Mouse (Mus musculus) brain, embryonic 14.5 days (tissue): ENCODE data around the gene Samd15.

ENCODE experiments used
- CTCF ChIP-seq: fragments of 200-500 bp; IDR thresholded peaks from 2 replicates; pipeline ENCODE4 v1.5.1; 2012; ENCODE audit warnings: inconsistent platforms, mild to moderate bottlenecking, moderate library complexity, borderline replicate concordance; ENCODE audit not compliant: insufficient read depth, insufficient read length; ENCODE audit errors: extremely low read depth
- POLR2A ChIP-seq: fragments of 200-500 bp; IDR thresholded peaks from 2 replicates; pipeline ENCODE4 v1.6.1; 2012; ENCODE audit warnings: mild to moderate bottlenecking, inconsistent platforms, borderline replicate concordance; ENCODE audit not compliant: poor library complexity, insufficient read depth, insufficient read length, severe bottlenecking; ENCODE audit errors: extremely low read depth

DNA sequence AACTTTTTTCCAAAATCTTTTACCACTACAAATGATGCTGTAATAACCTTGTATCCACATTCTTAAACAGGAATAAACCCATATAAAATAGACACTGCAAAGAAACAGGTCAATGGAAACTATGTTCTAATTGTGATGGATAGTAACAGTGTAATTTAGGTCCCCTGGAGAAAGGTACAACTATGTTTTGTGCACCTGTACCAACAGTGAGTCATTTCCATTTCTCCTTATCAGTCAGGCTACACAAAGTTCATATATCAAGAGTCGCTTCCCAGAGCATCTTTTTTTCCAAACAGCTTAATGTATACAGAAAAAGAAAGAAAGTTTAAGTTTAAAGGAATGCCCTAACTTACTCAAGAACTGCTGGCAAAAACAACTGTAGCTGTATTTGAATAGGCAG is 4.5 kb upstream of the Samd15 start:
- TF ChIP-seq CTCF (no peak), POLR2A (no peak)
